Mouse (Mus musculus): ENCODE results near the gene Pimreg. TPM values are rescaled to one million over a fixed set of nuclear protein-coding genes. Genes with fewer than 3 reads are reported as not detected.

The Pimreg gene
- total RNA-seq, 1 experiment from 2014 or later: 18.3 TPM

GRCm38 (mm10) chr11:72084337-72084736 lies 42.5 kb downstream of the Pimreg start:
- ATAC-seq (replicated peaks in 1 of 2; ENCODE audit: insufficient read depth in 1 of 2, low FRiP score in 2 of 2, low TSS enrichment in 1 of 2, low read depth in 1 of 2, poor library complexity in 2 of 2, severe bottlenecking in 2 of 2): no peak

DNA sequence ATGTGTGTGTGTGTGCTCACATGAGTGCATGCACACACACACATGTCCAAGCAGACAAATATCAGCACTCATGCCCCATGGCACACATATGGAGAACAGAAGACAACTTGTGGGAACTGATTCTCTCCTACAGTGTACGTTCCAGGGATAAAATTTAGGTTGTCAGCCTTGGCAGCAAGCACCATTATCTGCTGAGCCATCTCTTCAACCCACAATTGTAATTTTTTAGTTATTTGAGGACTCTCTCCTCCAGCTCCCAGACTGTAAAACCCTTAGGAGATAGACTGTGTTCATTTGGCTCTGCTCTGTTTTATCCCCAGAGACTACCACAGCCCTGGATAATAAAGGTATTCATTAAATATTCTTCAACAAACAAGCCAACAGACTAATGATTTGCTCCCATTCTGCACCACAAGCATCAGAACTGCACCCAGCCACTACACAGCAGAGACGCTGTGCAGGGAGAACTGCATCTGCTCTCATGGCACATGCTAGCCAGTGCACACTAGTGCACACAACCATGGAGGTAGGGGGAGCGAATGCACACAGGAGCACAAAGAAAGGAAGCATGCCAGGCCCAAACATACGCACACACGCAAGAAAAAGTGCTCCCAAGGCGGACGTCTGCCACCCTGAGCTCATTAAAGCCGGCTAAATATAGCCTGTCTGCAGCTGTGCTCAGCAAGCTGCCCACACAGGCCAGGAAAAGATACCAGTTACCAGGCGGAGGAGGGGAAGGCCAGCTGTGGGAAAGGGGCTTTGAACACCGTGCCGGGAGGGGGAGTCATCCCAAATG lies 44.6 kb downstream of the Pimreg start:
- ATAC-seq (replicated peaks in 1 of 2; ENCODE audit: insufficient read depth in 1 of 2, low FRiP score in 2 of 2, low TSS enrichment in 1 of 2, low read depth in 1 of 2, poor library complexity in 2 of 2, severe bottlenecking in 2 of 2): no peak

DNA sequence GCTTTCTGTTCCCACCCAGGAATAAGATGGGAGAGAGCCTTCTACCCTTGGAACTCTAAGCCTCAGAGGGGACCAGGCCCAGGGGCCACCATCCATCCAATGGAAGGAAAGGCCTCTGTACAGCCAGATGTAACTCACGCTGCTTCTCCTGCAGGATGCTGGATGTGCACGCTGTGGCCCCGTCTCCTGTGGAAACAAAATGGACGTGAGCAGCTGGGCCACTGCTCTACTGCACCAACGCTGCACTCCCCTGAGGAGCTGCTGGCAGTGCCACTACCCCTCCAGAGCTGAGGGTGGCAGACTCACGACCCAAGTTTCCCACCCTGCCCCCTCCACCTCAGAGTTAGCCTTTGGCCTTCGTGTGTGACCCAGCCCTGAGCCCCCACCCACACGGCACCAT lies 50.6 kb downstream of the Pimreg start:
- ATAC-seq (replicated peaks in 1 of 2; ENCODE audit: insufficient read depth in 1 of 2, low FRiP score in 2 of 2, low TSS enrichment in 1 of 2, low read depth in 1 of 2, poor library complexity in 2 of 2, severe bottlenecking in 2 of 2): no peak

GRCm38 (mm10) chr11:72094442-72094841 lies 52.6 kb downstream of the Pimreg start:
- no peak for ATAC-seq (replicated peaks in 1 of 2; ENCODE audit: insufficient read depth in 1 of 2, low FRiP score in 2 of 2, low TSS enrichment in 1 of 2, low read depth in 1 of 2, poor library complexity in 2 of 2, severe bottlenecking in 2 of 2)

DNA sequence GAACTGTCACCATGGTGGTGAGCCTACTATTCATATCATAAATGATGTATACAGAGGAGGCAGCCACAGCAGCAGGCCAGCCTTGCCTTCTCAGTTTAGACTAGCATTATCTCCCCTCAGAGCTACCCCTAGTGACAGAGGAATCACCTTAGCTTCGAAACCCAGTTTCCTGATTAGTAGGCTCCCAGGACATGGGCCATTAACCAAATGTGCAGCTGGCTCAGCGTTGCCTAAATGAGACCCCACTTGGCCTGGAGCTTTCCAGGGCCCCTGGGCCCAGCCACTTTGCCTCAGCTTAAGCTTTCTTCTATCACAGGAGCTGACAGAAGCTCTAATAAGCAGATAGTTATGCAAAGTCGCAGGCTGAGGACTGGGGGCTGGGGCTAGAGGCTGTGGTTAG lies 54.2 kb downstream of the Pimreg start:
- no peak for ATAC-seq (replicated peaks in 1 of 2; ENCODE audit: insufficient read depth in 1 of 2, low FRiP score in 2 of 2, low TSS enrichment in 1 of 2, low read depth in 1 of 2, poor library complexity in 2 of 2, severe bottlenecking in 2 of 2)

Other genes with a start within 250 kb of the Pimreg start
- gene Aipl1, start 4.5 kb upstream of the Pimreg start, total RNA-seq (2017): 0.84 and 1.3 TPM in 2 replicates
- gene Pitpnm3, start 93.7 kb downstream of the Pimreg start, total RNA-seq (2017): not detected in 2 replicates
- 0.50 and 1.2 TPM in 2 replicates for gene Gm43951, start 164.8 kb downstream of the Pimreg start, total RNA-seq (2017)
- 28.3 and 40.3 TPM in 2 replicates for gene 4933427D14Rik, start 165.4 kb downstream of the Pimreg start, total RNA-seq (2017)
- 25.6 and 33.7 TPM in 2 replicates for gene Txndc17, start 165.5 kb downstream of the Pimreg start, total RNA-seq (2017)
- gene Med31, start 173.6 kb downstream of the Pimreg start, total RNA-seq (2017): 23.0 and 24.4 TPM in 2 replicates
- gene Slc13a5, start 225.2 kb downstream of the Pimreg start, total RNA-seq (2017): not detected in 2 replicates

Data from hematopoietic stem cell, adult 5-6 weeks (primary cell).